In genomic region chr2:72104604-72105003, GRCm38 (mm10) we compare ENCODE assay signal across 23 mouse cellular contexts.
A peak's percentile ranks its signal among the peaks of the same experiment; 100 is the strongest.
DNase-seq lines count a peak whose midpoint lies in the region; ATAC-seq and TF ChIP-seq lines count a peak whose summit lies in the region.
"Had no signal": no experiment of that assay in that cellular context is flagged by ENCODE, and none has a peak within 500 bp of the region (broad histone marks: within the 10 kb centered on the region; RNA-seq: fewer than 3 reads in every experiment).

No protein-coding gene starts in this region.

- WGBS in heart, embryonic 11.5 days (ENCODE audit: insufficient replicate concordance), result 59% methylated on average over 8 of the region's 8 CpGs
- 84% methylated on average over 8 of the region's 8 CpGs for WGBS in hindbrain, embryonic 10.5 days

- H3K36me3 ChIP-seq in heart, embryonic 11.5 days (ENCODE audit: control insufficient read depth, insufficient read depth, low read length), result no peaks in the 10 kb centered on the region
- no peaks in the 10 kb centered on the region for H3K36me3 ChIP-seq in hindbrain, embryonic 10.5 days
- H3K36me3 ChIP-seq: embryonic facial prominence, embryonic 15.5 days; hindbrain, embryonic 13.5 days; liver, embryonic 13.5 days; lung, embryonic 15.5 days; midbrain, embryonic 10.5 days; neural tube, embryonic 13.5 days; stomach, embryonic 15.5 days had no signal

- no peak overlapping the region for H3K4me2 ChIP-seq in heart, embryonic 11.5 days
- H3K4me2 ChIP-seq: embryonic facial prominence, embryonic 15.5 days; hindbrain, embryonic 13.5 days; liver, embryonic 13.5 days; lung, embryonic 15.5 days; neural tube, embryonic 13.5 days; stomach, embryonic 15.5 days had no signal

- H3K27ac ChIP-seq in heart, embryonic 11.5 days (ENCODE audit: low read depth, low read length), result no peak overlapping the region
- H3K27ac ChIP-seq in layer of hippocampus, adult 2 months, result 0 out of 2 replicates have a peak overlapping the region, but pooled peaks have one; percentile 19
- H3K27ac ChIP-seq in hindbrain, embryonic 10.5 days, result no peak overlapping the region
- H3K27ac ChIP-seq: embryonic facial prominence, embryonic 15.5 days; hindbrain, embryonic 13.5 days; kidney, postnatal 0 days; liver, embryonic 13.5 days; lung, embryonic 15.5 days; midbrain, embryonic 10.5 days; neural tube, embryonic 13.5 days; stomach, embryonic 15.5 days had no signal

- no peak overlapping the region for H3K9ac ChIP-seq in heart, embryonic 11.5 days (ENCODE audit: low read depth, low read length)
- H3K9ac ChIP-seq: embryonic facial prominence, embryonic 15.5 days; hindbrain, embryonic 13.5 days; liver, embryonic 13.5 days; lung, embryonic 15.5 days; neural tube, embryonic 13.5 days; stomach, embryonic 15.5 days had no signal

- no peak overlapping the region for H3K4me3 ChIP-seq in heart, embryonic 11.5 days (ENCODE audit: low read depth, low read length)
- no peak overlapping the region for H3K4me3 ChIP-seq in layer of hippocampus, adult 2 months
- H3K4me3 ChIP-seq in hindbrain, embryonic 10.5 days, result no peak overlapping the region
- H3K4me3 ChIP-seq: embryonic facial prominence, embryonic 15.5 days; hindbrain, embryonic 13.5 days; liver, embryonic 13.5 days; lung, embryonic 15.5 days; midbrain, embryonic 10.5 days; myocyte; neural tube, embryonic 13.5 days; stomach, embryonic 15.5 days had no signal

- H3K9me3 ChIP-seq in heart, embryonic 11.5 days (replicated peaks; ENCODE audit: control insufficient read depth, low read length), result no peaks in the 10 kb centered on the region
- H3K9me3 ChIP-seq in hindbrain, embryonic 10.5 days, result no peaks in the 10 kb centered on the region
- H3K9me3 ChIP-seq: embryonic facial prominence, embryonic 15.5 days; hindbrain, embryonic 13.5 days; liver, embryonic 13.5 days; lung, embryonic 15.5 days; midbrain, embryonic 10.5 days; neural tube, embryonic 13.5 days; stomach, embryonic 15.5 days had no signal

- peaks cover 22% of the 10 kb centered on the region for H3K4me1 ChIP-seq in heart, embryonic 11.5 days (ENCODE audit: control insufficient read depth, insufficient read depth, low read length)
- H3K4me1 ChIP-seq in hindbrain, embryonic 10.5 days (replicated peaks), result peaks cover 7% of the 10 kb centered on the region; the same call in 1 of the 2 replicates
- H3K4me1 ChIP-seq: liver, embryonic 13.5 days; stomach, embryonic 15.5 days had no signal

- H3K27me3 ChIP-seq in heart, embryonic 11.5 days (ENCODE audit: control insufficient read depth, insufficient read depth, low read length), result no peaks in the 10 kb centered on the region
- H3K27me3 ChIP-seq in hindbrain, embryonic 10.5 days (ENCODE audit: insufficient read depth, poor library complexity, severe bottlenecking), result no peaks in the 10 kb centered on the region
- H3K27me3 ChIP-seq: embryonic facial prominence, embryonic 15.5 days; hindbrain, embryonic 13.5 days; liver, embryonic 13.5 days; lung, embryonic 15.5 days; neural tube, embryonic 13.5 days; stomach, embryonic 15.5 days had no signal

- TF ChIP-seq CTCF in layer of hippocampus, adult 2 months (conservative IDR thresholded peaks at IDR 0.05), result no peak

- DNase-seq in heart, adult 9 months (ENCODE audit: low spot score in 2 of 2), result peak; percentile 43
- no peak for DNase-seq in layer of hippocampus, adult 2 months (ENCODE audit: low spot score in 2 of 2)
- no peak for DNase-seq in layer of hippocampus, postnatal 10 days (ENCODE audit: low spot score in 2 of 2)
- peak; percentile 39 for DNase-seq in kidney, postnatal 10 days
- peak; percentile 61 to 68 for DNase-seq in kidney, postnatal 36 days
- no peak for DNase-seq in hindbrain, embryonic 10.5 days (ENCODE audit: low spot score)
- DNase-seq: cerebellum, adult 11 months; cerebellum, adult 9-11 months; liver, embryonic 13.5 days; right cerebral cortex, adult 18-20 months; thymus, postnatal 25 days had no signal

- ATAC-seq in heart, embryonic 11.5 days (replicated peaks; ENCODE audit: insufficient number of reproducible peaks, low FRiP score, low TSS enrichment), result no peak
- ATAC-seq: activated CD4-positive, CD25-positive, alpha-beta regulatory T cell, adult 4 months; forebrain, embryonic 14.5 days; midbrain, embryonic 16.5 days had no signal

Comparison
In these comparisons a context has a peak if more than half of its experiments do, and no peak if none do; other contexts are left out.
1. DNase-seq: peak in heart, adult 9 months (2 of 2), kidney, postnatal 10 days (single experiment) and kidney, postnatal 36 days (2 of 2); none in layer of hippocampus, adult 2 months (0 of 2), layer of hippocampus, postnatal 10 days (0 of 2) and hindbrain, embryonic 10.5 days (single experiment).